Mouse (Mus musculus) megakaryocyte, embryonic 14.5 days (primary cell): Measurements from ENCODE around the gene Fggy. TPM values are rescaled to one million over a fixed set of nuclear protein-coding genes. Genes with fewer than 3 reads are reported as not detected.

Experiments used
- H3K27me3 ChIP-seq: replicated peaks from 2 replicates; pipeline ENCODE3; 2012; ENCODE audit warnings: inconsistent platforms
- H3K36me3 ChIP-seq: replicated peaks from 2 replicates; pipeline ENCODE3; 2012; ENCODE audit warnings: low read length, inconsistent platforms, mixed read lengths
- H3K4me1 ChIP-seq: 2 replicates; pipeline ENCODE4 v1.6.1; 2012; ENCODE audit warnings: inconsistent platforms
- H3K4me3 ChIP-seq: replicated peaks from 2 replicates; pipeline ENCODE3; 2012; ENCODE audit warnings: moderate library complexity, mild to moderate bottlenecking, inconsistent platforms
- H3K9me3 ChIP-seq: 2 replicates; pipeline ENCODE4 v1.6.1; 2012; ENCODE audit warnings: inconsistent platforms
- FLI1 ChIP-seq: IDR thresholded peaks from 2 replicates; pipeline ENCODE4 v1.6.1; 2012; ENCODE audit warnings: low read length, inconsistent platforms, mixed read lengths
- GATA1 ChIP-seq: IDR thresholded peaks from 3 replicates; pipeline ENCODE4 v1.6.1; 2012; ENCODE audit warnings: mixed read lengths, low read length, inconsistent platforms, borderline replicate concordance
- polyA plus RNA-seq: library from polyadenylated mRNA; stranded (reverse); fragments of >175 nt; gene quantifications from 2 replicates; pipeline ENCODE4 v1.2.3, GENCODE M21; 2012; ENCODE audit warnings: low replicate concordance; ENCODE audit not compliant: insufficient read depth

Fggy gene
- polyA plus RNA-seq, 1 experiment, result 0.96 TPM

DNA sequence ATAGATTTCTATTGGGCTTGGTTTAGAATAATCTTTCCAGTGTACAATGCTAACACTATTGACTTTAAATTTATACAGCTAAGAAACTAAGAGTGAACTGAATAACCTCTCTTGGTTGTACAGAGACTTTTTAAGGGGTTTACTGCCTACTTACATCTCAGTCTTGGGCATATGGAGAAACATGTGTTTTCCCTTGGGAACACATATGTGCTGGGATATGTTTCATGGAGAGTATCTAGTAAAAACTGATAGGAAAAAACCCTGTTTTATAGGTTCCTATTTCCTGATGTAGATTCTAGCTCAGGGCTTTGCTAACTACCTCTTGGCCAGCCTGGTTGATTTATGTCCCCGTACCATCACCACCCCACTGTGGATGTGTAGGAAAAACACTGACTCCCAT, 155.5 kb downstream of the Fggy start:
- no peaks in the 10 kb centered on the region for H3K36me3 ChIP-seq
- no peak for TF ChIP-seq GATA1
- no peak for TF ChIP-seq FLI1
- no peak overlapping the region for H3K4me3 ChIP-seq
- no peaks in the 10 kb centered on the region for H3K9me3 ChIP-seq
- peaks cover 19% of the 10 kb centered on the region for H3K4me1 ChIP-seq
- H3K27me3 ChIP-seq, result no peaks in the 10 kb centered on the region

GRCm38 (mm10) chr4:95713271-95713670, 156.0 kb downstream of the Fggy start:
- Histone ChIP-seq H3K27me3 (no peaks in the 10 kb centered on the region), H3K4me3 (no peak overlapping the region), H3K9me3 (no peaks in the 10 kb centered on the region), H3K36me3 (no peaks in the 10 kb centered on the region), H3K4me1 (peaks cover 19% of the 10 kb centered on the region)
- TF ChIP-seq FLI1, result no peak
- TF ChIP-seq GATA1, result no peak

DNA sequence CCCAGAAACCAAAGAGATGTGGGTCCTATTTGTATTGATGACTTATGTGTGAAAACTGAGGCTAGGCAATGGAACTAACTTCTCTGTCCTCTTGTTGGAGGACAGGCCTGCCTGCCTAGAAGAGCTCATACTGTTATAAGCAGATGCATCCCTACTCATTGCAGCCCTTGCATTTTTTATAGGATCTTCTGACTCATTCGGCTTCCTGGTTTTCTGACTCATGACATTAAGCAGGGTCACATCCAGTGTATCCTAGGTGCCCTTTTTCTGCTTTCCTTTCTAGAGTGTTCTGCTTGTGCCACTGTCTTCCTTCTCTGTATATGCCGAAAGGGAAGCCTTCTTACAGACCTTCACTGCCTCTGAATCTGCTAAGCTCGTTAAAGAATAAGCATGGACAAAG, 158.8 kb downstream of the Fggy start:
- no peaks in the 10 kb centered on the region for H3K36me3 ChIP-seq
- no peaks in the 10 kb centered on the region for H3K27me3 ChIP-seq
- H3K4me1 ChIP-seq, result peaks cover 10% of the 10 kb centered on the region
- no peak overlapping the region for H3K4me3 ChIP-seq
- TF ChIP-seq GATA1, result no peak
- TF ChIP-seq FLI1, result no peak
- H3K9me3 ChIP-seq, result no peaks in the 10 kb centered on the region

DNA sequence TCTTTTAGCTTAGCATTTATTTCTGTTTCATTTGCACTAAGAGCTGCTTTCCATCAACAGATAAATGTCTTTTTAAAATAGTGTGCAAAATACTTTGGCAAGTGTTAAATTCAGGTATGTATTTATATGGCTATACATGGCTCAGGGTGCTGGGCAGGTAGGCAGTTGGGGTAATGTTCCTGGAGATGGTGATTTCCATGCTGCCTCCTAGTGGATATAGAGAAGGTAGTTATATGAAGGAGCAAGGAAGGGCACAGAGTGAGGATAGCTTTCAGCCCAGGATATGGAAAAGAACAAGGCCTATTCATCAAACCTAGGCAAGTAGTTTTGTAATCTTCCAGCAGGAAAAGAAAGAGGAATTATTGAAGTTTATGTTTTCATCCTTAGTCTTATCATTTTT, 166.3 kb downstream of the Fggy start:
- H3K27me3 ChIP-seq, result no peaks in the 10 kb centered on the region
- no peak overlapping the region for H3K4me3 ChIP-seq
- no peaks in the 10 kb centered on the region for H3K36me3 ChIP-seq
- H3K9me3 ChIP-seq, result peaks cover 8% of the 10 kb centered on the region; the same call in 1 of the 2 replicates
- no peaks in the 10 kb centered on the region for H3K4me1 ChIP-seq
- no peak for TF ChIP-seq GATA1
- TF ChIP-seq FLI1, result no peak

DNA sequence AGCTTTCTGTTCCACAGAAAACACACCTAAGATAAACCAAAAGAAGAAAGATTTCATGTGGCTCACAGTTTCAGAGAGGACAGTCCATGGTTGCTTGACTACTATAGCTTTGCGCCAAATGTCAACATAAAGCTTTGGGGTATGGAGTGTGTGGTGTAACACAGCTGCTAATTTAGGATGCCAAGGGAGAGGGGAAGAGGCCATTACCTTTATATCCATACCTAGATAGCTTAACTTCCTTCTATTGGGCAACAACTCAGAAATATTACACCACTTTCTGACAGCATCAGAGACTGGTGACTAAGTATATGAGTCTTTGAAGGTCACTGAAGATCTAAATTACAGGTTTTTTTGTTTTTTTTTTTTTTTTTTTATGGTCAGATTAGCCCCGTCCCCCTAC, 169.1 kb downstream of the Fggy start:
- no peak overlapping the region for H3K4me3 ChIP-seq
- no peaks in the 10 kb centered on the region for H3K27me3 ChIP-seq
- H3K36me3 ChIP-seq, result no peaks in the 10 kb centered on the region
- peaks cover 11% of the 10 kb centered on the region for H3K4me1 ChIP-seq
- no peak for TF ChIP-seq FLI1
- TF ChIP-seq GATA1, result no peak
- H3K9me3 ChIP-seq, result peaks cover 8% of the 10 kb centered on the region; the same call in 1 of the 2 replicates

GRCm38 (mm10) chr4:95729142-95729826, 172.0 kb downstream of the Fggy start:
- Histone ChIP-seq H3K4me1 (peaks cover 20% of the 10 kb centered on the region), H3K36me3 (no peaks in the 10 kb centered on the region), H3K4me3 (no peak overlapping the region), H3K9me3 (peaks cover 8% of the 10 kb centered on the region; the same call in 1 of the 2 replicates), H3K27me3 (no peaks in the 10 kb centered on the region)
- no peak for TF ChIP-seq FLI1
- TF ChIP-seq GATA1, result no peak

- H3K9me3 ChIP-seq, result 0 out of 2 replicates have a peak, but pooled peaks cover 3% of the 10 kb centered on the region
- H3K27me3 ChIP-seq, result no peaks in the 10 kb centered on the region
- TF ChIP-seq GATA1, result no peak
- TF ChIP-seq FLI1, result no peak
- peaks cover 22% of the 10 kb centered on the region for H3K4me1 ChIP-seq
- no peak overlapping the region for H3K4me3 ChIP-seq
- no peaks in the 10 kb centered on the region for H3K36me3 ChIP-seq
Measured at GRCm38 (mm10) chr4:95731110-95731509, 173.8 kb downstream of the Fggy start.

GRCm38 (mm10) chr4:95733397-95734249, 176.3 kb downstream of the Fggy start:
- Histone ChIP-seq H3K36me3 (peaks cover under 1% of the 10 kb centered on the region), H3K27me3 (no peaks in the 10 kb centered on the region), H3K9me3 (no peaks in the 10 kb centered on the region), H3K4me1 (peaks cover 38% of the 10 kb centered on the region), H3K4me3 (no peak overlapping the region)
- TF ChIP-seq GATA1 (no peak), FLI1 (no peak)

DNA sequence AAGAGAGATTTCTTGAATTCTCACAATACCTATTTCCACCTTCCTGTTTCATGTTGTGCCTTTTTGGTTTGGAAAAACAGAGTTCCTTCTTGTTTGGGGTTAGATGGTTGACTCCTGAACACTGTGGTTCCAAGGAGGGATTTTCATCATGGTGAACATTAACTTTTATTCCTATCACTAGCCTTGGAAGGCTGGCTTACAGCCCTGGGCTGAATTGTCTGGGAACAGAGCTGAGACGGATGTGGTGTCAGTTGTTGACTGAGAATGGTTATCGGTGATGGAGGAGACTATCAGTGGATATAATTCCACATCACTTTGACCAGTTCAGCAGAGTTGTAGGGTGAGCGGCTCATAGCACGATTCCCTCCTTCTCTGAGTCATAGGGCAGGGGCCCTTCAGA, 178.7 kb downstream of the Fggy start:
- Histone ChIP-seq H3K4me1 (peaks cover 37% of the 10 kb centered on the region), H3K27me3 (no peaks in the 10 kb centered on the region), H3K9me3 (no peaks in the 10 kb centered on the region), H3K36me3 (peaks cover 5% of the 10 kb centered on the region), H3K4me3 (no peak overlapping the region)
- no peak for TF ChIP-seq GATA1
- TF ChIP-seq FLI1, result no peak

GRCm38 (mm10) chr4:95736674-95737073, 179.4 kb downstream of the Fggy start:
- Histone ChIP-seq H3K36me3 (peaks cover 5% of the 10 kb centered on the region), H3K4me3 (no peak overlapping the region), H3K4me1 (peaks cover 44% of the 10 kb centered on the region), H3K9me3 (no peaks in the 10 kb centered on the region), H3K27me3 (no peaks in the 10 kb centered on the region)
- TF ChIP-seq FLI1, result no peak
- TF ChIP-seq GATA1, result no peak
